Comparison of ENCODE assay signal across 28 mouse cellular contexts in genomic region chr5:122459335-122459734, GRCm38 (mm10). TPM values are rescaled to one million over a fixed set of nuclear protein-coding genes. Genes with fewer than 3 reads are reported as not detected.
A peak's percentile ranks its signal among the peaks of the same experiment; 100 is the strongest.
DNase-seq lines count a peak whose midpoint lies in the region; ATAC-seq and TF ChIP-seq lines count a peak whose summit lies in the region.
"Had no signal": no experiment of that assay in that cellular context is flagged by ENCODE, and none has a peak within 500 bp of the region (broad histone marks: within the 10 kb centered on the region; RNA-seq: fewer than 3 reads in every experiment).

No protein-coding gene starts in this region.

- H3K36me3 ChIP-seq in forebrain, embryonic 15.5 days, result peaks cover 98% of the 10 kb centered on the region
- H3K36me3 ChIP-seq in hindbrain, embryonic 14.5 days (replicated peaks; ENCODE audit: control insufficient read depth, insufficient read depth), result peaks cover 100% of the 10 kb centered on the region

- H3K4me3 ChIP-seq in gastrocnemius, adult 2 months, result no peak overlapping the region
- H3K4me3 ChIP-seq in forebrain, embryonic 15.5 days, result no peak overlapping the region
- no peak overlapping the region for H3K4me3 ChIP-seq in hindbrain, embryonic 14.5 days (replicated peaks; ENCODE audit: low read length)
- H3K4me3 ChIP-seq: embryonic facial prominence, embryonic 12.5 days; embryonic facial prominence, embryonic 15.5 days; heart, embryonic 13.5 days; hindbrain, embryonic 10.5 days; hindbrain, embryonic 13.5 days had no signal

- DNase-seq in cerebellum, adult 11-12 months, result peak; percentile 72
- DNase-seq in cerebellum, postnatal 4 days (ENCODE audit: low spot score in 2 of 2), result no peak
- peak; percentile 10 for DNase-seq in gastrocnemius, adult 2 months
- no peak for DNase-seq in gastrocnemius, postnatal 4 days (ENCODE audit: low spot score in 2 of 2)
- peak; percentile 82 for DNase-seq in brain, adult 2 months (ENCODE audit: low read depth, low spot score)
- DNase-seq in cerebellum, adult 9-10 months, result peak; percentile 80
- DNase-seq in hindbrain, embryonic 14.5 days (ENCODE audit: low spot score), result no peak
- DNase-seq: adrenal gland, postnatal 10 days; adrenal gland, postnatal 36 days; B cell, adult 2 months; gastrocnemius, postnatal 10 days; gastrocnemius, postnatal 36 days; heart, adult 11 months; kidney, adult 18-20 months had no signal

- 98% methylated on average over 5 of the region's 5 CpGs for WGBS in forebrain, embryonic 15.5 days
- 96% methylated on average over 5 of the region's 5 CpGs for WGBS in hindbrain, embryonic 14.5 days

- H3K9ac ChIP-seq in forebrain, embryonic 15.5 days (replicated peaks), result no peak overlapping the region
- H3K9ac ChIP-seq in hindbrain, embryonic 14.5 days, result no peak overlapping the region
- H3K9ac ChIP-seq: embryonic facial prominence, embryonic 12.5 days; embryonic facial prominence, embryonic 15.5 days; heart, embryonic 13.5 days; hindbrain, embryonic 13.5 days had no signal

- no peaks in the 10 kb centered on the region for H3K27me3 ChIP-seq in forebrain, embryonic 15.5 days
- H3K27me3 ChIP-seq in hindbrain, embryonic 14.5 days (ENCODE audit: control insufficient read depth, insufficient read depth, low read length), result no peaks in the 10 kb centered on the region
- H3K27me3 ChIP-seq: CH12.LX; embryonic facial prominence, embryonic 12.5 days; embryonic facial prominence, embryonic 15.5 days; heart, embryonic 13.5 days; hindbrain, embryonic 13.5 days; Patski had no signal

- intact Hi-C loops in gastrocnemius, adult 2 months (cut with DNase I), result no loop called here

- H3K27ac ChIP-seq in gastrocnemius, adult 2 months, result peak overlapping the region; percentile 16; the same call in 1 of the 2 replicates
- no peak overlapping the region for H3K27ac ChIP-seq in forebrain, embryonic 15.5 days (replicated peaks)
- H3K27ac ChIP-seq in hindbrain, embryonic 14.5 days, result no peak overlapping the region
- H3K27ac ChIP-seq: embryonic facial prominence, embryonic 12.5 days; embryonic facial prominence, embryonic 15.5 days; heart, embryonic 13.5 days; hindbrain, embryonic 10.5 days; hindbrain, embryonic 13.5 days; hindbrain, postnatal 0 days; kidney, postnatal 0 days had no signal

- TF ChIP-seq CTCF in gastrocnemius, adult 2 months (IDR thresholded peaks at IDR 0.05), result no peak

- H3K4me2 ChIP-seq in forebrain, embryonic 15.5 days (replicated peaks), result no peak overlapping the region
- H3K4me2 ChIP-seq in hindbrain, embryonic 14.5 days (replicated peaks), result no peak overlapping the region
- H3K4me2 ChIP-seq: embryonic facial prominence, embryonic 12.5 days; embryonic facial prominence, embryonic 15.5 days; heart, embryonic 13.5 days; hindbrain, embryonic 13.5 days had no signal

- H3K9me3 ChIP-seq in forebrain, embryonic 15.5 days, result no peaks in the 10 kb centered on the region
- H3K9me3 ChIP-seq in hindbrain, embryonic 14.5 days (ENCODE audit: control insufficient read depth, low read length), result no peaks in the 10 kb centered on the region
- H3K9me3 ChIP-seq: embryonic facial prominence, embryonic 12.5 days; embryonic facial prominence, embryonic 15.5 days; G1E; heart, embryonic 13.5 days; hindbrain, embryonic 10.5 days; hindbrain, embryonic 13.5 days had no signal

- H3K4me1 ChIP-seq in forebrain, embryonic 15.5 days, result no peaks in the 10 kb centered on the region
- no peaks in the 10 kb centered on the region for H3K4me1 ChIP-seq in hindbrain, embryonic 14.5 days (replicated peaks; ENCODE audit: control insufficient read depth, insufficient read depth, low read length)
- H3K4me1 ChIP-seq: embryonic facial prominence, embryonic 12.5 days; embryonic facial prominence, embryonic 15.5 days; hindbrain, embryonic 10.5 days; hindbrain, embryonic 13.5 days had no signal

- ATAC-seq in forebrain, embryonic 15.5 days (replicated peaks), result no peak
- ATAC-seq in hindbrain, embryonic 14.5 days (ENCODE audit: low FRiP score), result no peak
- ATAC-seq: forebrain, embryonic 14.5 days; hindbrain, postnatal 0 days; inflammation-experienced regulatory T-cells, adult 6 months; intestine, embryonic 16.5 days; Patski had no signal

RNA-seq across cellular contexts. Expression of gene Anapc7, which starts 37.8 kb away (rescaled TPM):
- 10 to 100 TPM; 14.3 to 16.8 TPM for total RNA-seq in gastrocnemius, adult 2 months (2021)
- 10 to 100 TPM; 32.1 to 40.0 TPM for total RNA-seq in gastrocnemius, postnatal 4 days (2021)
- polyA plus RNA-seq in forebrain, embryonic 15.5 days (2015; fragmentation: Nextera tagmentation; extraction: Ambion mirVana), result 53.3 and 54.2 TPM in 2 replicates
- polyA plus RNA-seq in hindbrain, embryonic 14.5 days (2014; fragmentation: Nextera tagmentation; extraction: Ambion mirVana), result 27.2 and 28.8 TPM in 2 replicates

RNA-seq across cellular contexts. Expression of gene Atp2a2, which starts 42.7 kb away (rescaled TPM):
- total RNA-seq in gastrocnemius, adult 2 months (2021), result 100 to 1,000 TPM; 387 to 963 TPM
- total RNA-seq in gastrocnemius, postnatal 4 days (2021), result 100 to 1,000 TPM; 250 to 265 TPM
- polyA plus RNA-seq in forebrain, embryonic 15.5 days (2015; fragmentation: Nextera tagmentation; extraction: Ambion mirVana), result 38.5 and 39.1 TPM in 2 replicates
- polyA plus RNA-seq in hindbrain, embryonic 14.5 days (2014; fragmentation: Nextera tagmentation; extraction: Ambion mirVana), result 74.1 and 74.7 TPM in 2 replicates

Comparison
In these comparisons a context has a peak if more than half of its experiments do, and no peak if none do; other contexts are left out.
1. DNase-seq: peak in cerebellum, adult 11-12 months (single experiment), gastrocnemius, adult 2 months (single experiment), brain, adult 2 months (single experiment) and cerebellum, adult 9-10 months (single experiment); none in cerebellum, postnatal 4 days (0 of 2), gastrocnemius, postnatal 4 days (0 of 2) and hindbrain, embryonic 14.5 days (single experiment).